Comparison of ENCODE assay signal across 8 mouse cellular contexts in genomic region chr17:7939640-7940039, GRCm38 (mm10). TPM values are rescaled to one million over a fixed set of nuclear protein-coding genes. Genes with fewer than 3 reads are reported as not detected.
DNase-seq lines count a peak whose midpoint lies in the region; ATAC-seq and TF ChIP-seq lines count a peak whose summit lies in the region.

No protein-coding gene starts in this region.

- no peak overlapping the region for H3K4me3 ChIP-seq in limb, embryonic 14.5 days (replicated peaks; ENCODE audit: low read length)
- no peak overlapping the region for H3K4me3 ChIP-seq in limb, embryonic 10.5 days

- peak; percentile 59 to 80 for DNase-seq in adrenal gland, adult (ENCODE audit: inconsistent age in 2 of 2, low spot score in 1 of 2)
- DNase-seq in adrenal gland, adult 18-20 months (ENCODE audit: low spot score in 2 of 2), result no peak
- DNase-seq in limb, embryonic 14.5 days (ENCODE audit: low spot score), result peak; percentile 32
- DNase-seq in limb, embryonic 10.5 days (ENCODE audit: low spot score), result no peak
- peak; percentile 43 for DNase-seq in adrenal gland, postnatal 25 days
- peak; percentile 86 for DNase-seq in naive thymus-derived CD4-positive, alpha-beta T cell, adult 2 months (ENCODE audit: low read depth)
- no peak for DNase-seq in retina, embryonic 14.5 days (ENCODE audit: low spot score)

- no peak overlapping the region for H3K9ac ChIP-seq in limb, embryonic 14.5 days (ENCODE audit: low read depth, low read length, severe bottlenecking)

- ATAC-seq in limb, embryonic 14.5 days (ENCODE audit: low FRiP score, low read depth), result no peak
- ATAC-seq in hematopoietic stem cell, adult 5-6 weeks (replicated peaks in 1 of 2; ENCODE audit: insufficient read depth in 1 of 2, low FRiP score in 2 of 2, low TSS enrichment in 1 of 2, low read depth in 1 of 2, poor library complexity in 2 of 2, severe bottlenecking in 2 of 2), result peak; percentile 67 to 72; a peak in 3 of 4 replicates

- H3K27ac ChIP-seq in limb, embryonic 14.5 days (replicated peaks; ENCODE audit: low read depth, low read length), result no peak overlapping the region
- H3K27ac ChIP-seq in limb, embryonic 10.5 days, result no peak overlapping the region

- H3K36me3 ChIP-seq in limb, embryonic 14.5 days (ENCODE audit: control insufficient read depth, insufficient read depth, low read length), result no peaks in the 10 kb centered on the region
- H3K36me3 ChIP-seq in limb, embryonic 10.5 days, result no peaks in the 10 kb centered on the region

- H3K27me3 ChIP-seq in limb, embryonic 14.5 days (ENCODE audit: control insufficient read depth, insufficient read depth, low read length), result no peaks in the 10 kb centered on the region
- no peaks in the 10 kb centered on the region for H3K27me3 ChIP-seq in limb, embryonic 10.5 days (ENCODE audit: low read depth, poor library complexity, severe bottlenecking)

- TF ChIP-seq POLR2A in limb, embryonic 14.5 days (IDR thresholded peaks at IDR 0.05; ENCODE audit: borderline replicate concordance, extremely low read depth, insufficient read depth, insufficient read length), result no peak

- 59% methylated on average over 8 of the region's 8 CpGs for WGBS in limb, embryonic 14.5 days
- 66% methylated on average over 8 of the region's 8 CpGs for WGBS in limb, embryonic 10.5 days

- H3K4me2 ChIP-seq in limb, embryonic 14.5 days (replicated peaks; ENCODE audit: low read depth, low read length, severe bottlenecking), result no peak overlapping the region

- no peaks in the 10 kb centered on the region for H3K4me1 ChIP-seq in limb, embryonic 14.5 days (ENCODE audit: control insufficient read depth, insufficient read depth, low read length)
- peaks cover under 1% of the 10 kb centered on the region; the same call in 1 of the 2 replicates for H3K4me1 ChIP-seq in limb, embryonic 10.5 days

- H3K9me3 ChIP-seq in limb, embryonic 14.5 days (ENCODE audit: control insufficient read depth, low read length), result no peaks in the 10 kb centered on the region
- H3K9me3 ChIP-seq in limb, embryonic 10.5 days (replicated peaks), result no peaks in the 10 kb centered on the region

RNA-seq across cellular contexts. Expression of gene Rsph3a, which starts 5.8 kb away (rescaled TPM):
- total RNA-seq in adrenal gland, adult 18-20 months (2021), result 10 to 100 TPM; 36.5 to 52.9 TPM
- 31.3 and 40.4 TPM in 2 replicates for polyA plus RNA-seq in limb, embryonic 14.5 days (2012; rRNA removed)
- polyA plus RNA-seq in limb, embryonic 14.5 days (2014; fragmentation: Nextera tagmentation; extraction: Ambion mirVana), result 56.4 and 59.1 TPM in 2 replicates
- polyA plus RNA-seq in limb, embryonic 10.5 days (2016; fragmentation: Nextera tagmentation; extraction: Ambion mirVana), result 48.8 and 53.0 TPM in 2 replicates
- 48.7 and 52.1 TPM in 2 replicates for total RNA-seq in adrenal gland, postnatal 25 days (2021)
- total RNA-seq in hematopoietic stem cell, adult 5-6 weeks (2017), result 46.2 and 116 TPM in 2 replicates

RNA-seq across cellular contexts. Expression of gene Tagap, which starts 13.8 kb away (rescaled TPM):
- total RNA-seq in adrenal gland, adult 18-20 months (2021), result 1 to 10 TPM; 5.1 to 5.3 TPM
- 0.64 TPM in 2 replicates for polyA plus RNA-seq in limb, embryonic 14.5 days (2012; rRNA removed)
- 0.65 and 1.1 TPM in 2 replicates for polyA plus RNA-seq in limb, embryonic 14.5 days (2014; fragmentation: Nextera tagmentation; extraction: Ambion mirVana)
- polyA plus RNA-seq in limb, embryonic 10.5 days (2016; fragmentation: Nextera tagmentation; extraction: Ambion mirVana), result 0.19 and 0.26 TPM in 2 replicates
- total RNA-seq in adrenal gland, postnatal 25 days (2021), result 4.7 and 6.6 TPM in 2 replicates
- total RNA-seq in hematopoietic stem cell, adult 5-6 weeks (2017), result 11.0 and 12.7 TPM in 2 replicates

Comparison
In these comparisons a context has a peak if more than half of its experiments do, and no peak if none do; other contexts are left out.
1. DNase-seq: peak in adrenal gland, adult (2 of 2), limb, embryonic 14.5 days (single experiment), adrenal gland, postnatal 25 days (single experiment) and naive thymus-derived CD4-positive, alpha-beta T cell, adult 2 months (single experiment); none in adrenal gland, adult 18-20 months (0 of 2), limb, embryonic 10.5 days (single experiment) and retina, embryonic 14.5 days (single experiment).